Mouse (Mus musculus) urinary bladder, postnatal 4 days (tissue): ENCODE measurements around the gene Nfya.

Experiments used
- DNase-seq, 2 experiments: peaks; one replicate each; pipeline ENCODE4 v3.0.0; 2021 to 2022; ENCODE audit warnings: low spot score in 2 of 2

Nfya gene

GRCm38 (mm10) chr17:48345824-48346223, 63.9 kb downstream of the Nfya start:
- no peak for DNase-seq

DNA sequence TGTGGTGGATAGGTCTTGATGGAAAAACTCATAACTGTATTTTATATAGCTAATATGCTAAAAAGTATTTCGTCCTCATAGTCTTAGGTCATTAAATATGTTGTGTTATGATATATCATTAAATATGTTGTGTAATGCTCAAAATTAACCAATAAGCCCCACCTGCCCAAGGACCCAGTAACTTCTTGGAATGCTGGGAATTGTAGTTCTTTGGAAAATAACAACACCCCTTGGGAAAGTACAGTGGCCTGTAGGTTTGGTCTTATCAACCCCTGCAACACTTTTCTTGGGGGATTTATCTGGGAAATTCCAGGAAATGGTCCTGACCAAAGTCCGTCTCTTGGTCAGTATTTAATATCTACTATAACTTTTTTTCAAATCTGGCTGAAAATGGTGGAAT, 66.6 kb downstream of the Nfya start:
- DNase-seq: no peak

GRCm38 (mm10) chr17:48341947-48342346, 67.8 kb downstream of the Nfya start:
- DNase-seq: no peak

GRCm38 (mm10) chr17:48340267-48340666, 69.4 kb downstream of the Nfya start:
- DNase-seq: no peak
